Mouse (Mus musculus) bone marrow, adult 2 months (tissue): Measurements from ENCODE around the gene Zfp786.

ENCODE experiments used
- CTCF ChIP-seq: fragments of 200-500 bp; IDR thresholded peaks from 2 replicates; pipeline ENCODE4 v1.5.1; 2011; ENCODE audit warnings: low read length, control low read depth; ENCODE audit not compliant: control insufficient read depth, insufficient read depth
- POLR2A ChIP-seq: fragments of 200-500 bp; IDR thresholded peaks from 2 replicates; pipeline ENCODE4 v1.6.1; 2011; ENCODE audit warnings: low read depth, mild to moderate bottlenecking, control low read depth, low read length, borderline replicate concordance; ENCODE audit not compliant: control insufficient read depth

- no peak for TF ChIP-seq POLR2A
- TF ChIP-seq CTCF = no peak
Observed at GRCm38 (mm10) chr6:47878133-47878514, 47.5 kb upstream of the Zfp786 start.
